Mouse (Mus musculus): ENCODE results near the gene Sirt1. TPM values are rescaled to one million over a fixed set of nuclear protein-coding genes. Genes with fewer than 3 reads are reported as not detected.
"Not testable (repeated sequence)": the region's sequence is repeated elsewhere in the genome, so short reads cannot be mapped to it uniquely, and the experiment has no call there.

Gene Sirt1
- polyA plus RNA-seq, 1 experiment, result 1.0 TPM

GRCm38 (mm10) chr10:63396963-63397362 is 15.5 kb upstream of the Sirt1 start:
- TF ChIP-seq FLI1 (IDR thresholded peaks at IDR 0.05; ENCODE audit: low read length) (no peak), GATA1 (IDR thresholded peaks at IDR 0.05; ENCODE audit: borderline replicate concordance, low read length) (no peak)
- Histone ChIP-seq H3K27me3 (replicated peaks) (no peaks in the 10 kb centered on the region), H3K4me3 (replicated peaks) (no peak overlapping the region), H3K36me3 (replicated peaks; ENCODE audit: low read length) (peaks cover 12% of the 10 kb centered on the region), H3K4me1 (no peaks in the 10 kb centered on the region), H3K9me3 (peaks cover 5% of the 10 kb centered on the region; the same call in 1 of the 2 replicates)

GRCm38 (mm10) chr10:63388948-63389347 is 7.4 kb upstream of the Sirt1 start:
- no peaks in the 10 kb centered on the region for H3K9me3 ChIP-seq
- TF ChIP-seq GATA1 (IDR thresholded peaks at IDR 0.05; ENCODE audit: borderline replicate concordance, low read length), result no peak
- no peak for TF ChIP-seq FLI1 (IDR thresholded peaks at IDR 0.05; ENCODE audit: low read length)
- H3K36me3 ChIP-seq (replicated peaks; ENCODE audit: low read length), result no peaks in the 10 kb centered on the region
- no peaks in the 10 kb centered on the region for H3K27me3 ChIP-seq (replicated peaks)
- peaks cover 7% of the 10 kb centered on the region for H3K4me1 ChIP-seq
- H3K4me3 ChIP-seq (replicated peaks), result no peak overlapping the region

DNA sequence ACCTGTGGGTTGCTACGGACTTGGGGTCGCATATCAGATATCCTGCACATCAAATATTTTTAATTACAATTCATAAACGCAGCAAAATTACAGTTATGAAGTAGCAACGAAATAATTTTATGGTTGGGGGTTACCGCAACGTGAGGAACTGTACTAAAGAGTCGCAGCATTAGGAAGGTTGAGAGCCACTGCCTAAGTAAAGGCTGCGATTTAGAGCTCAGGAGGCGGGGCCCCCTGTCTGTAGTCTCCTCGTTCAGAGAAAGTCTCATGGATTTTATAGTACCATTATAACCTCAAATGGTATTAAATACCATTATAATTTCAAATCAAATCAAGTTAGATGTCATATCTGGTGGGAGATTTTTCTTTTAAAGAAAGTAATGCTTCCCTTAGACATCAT is 5.5 kb upstream of the Sirt1 start:
- H3K27me3 ChIP-seq (replicated peaks), result no peaks in the 10 kb centered on the region

DNA sequence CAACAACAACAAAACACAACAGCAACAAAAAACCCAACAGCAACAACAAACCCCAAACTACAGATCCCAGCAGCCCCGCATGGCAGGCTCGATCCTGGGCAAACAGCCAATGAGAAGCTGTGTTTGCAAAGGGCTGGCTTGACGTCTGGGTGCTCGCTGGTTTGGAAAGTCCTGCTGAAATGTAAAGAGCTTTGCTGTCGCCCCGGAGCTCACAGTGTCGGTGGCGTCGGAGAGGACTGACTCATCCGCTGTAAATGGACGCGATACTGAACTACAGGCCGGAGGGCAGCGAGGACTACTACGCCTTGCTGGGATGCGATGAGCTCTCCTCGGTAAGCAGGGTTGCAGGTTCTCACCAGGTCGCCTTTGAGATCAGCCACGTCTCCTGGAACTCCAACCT is 4.9 kb upstream of the Sirt1 start:
- Histone ChIP-seq H3K36me3 (replicated peaks; ENCODE audit: low read length) (no peaks in the 10 kb centered on the region), H3K4me3 (replicated peaks) (peak overlapping the region; percentile 92), H3K4me1 (peaks cover 21% of the 10 kb centered on the region), H3K27me3 (replicated peaks) (peaks cover 2% of the 10 kb centered on the region), H3K9me3 (no peaks in the 10 kb centered on the region)
- TF ChIP-seq FLI1 (IDR thresholded peaks at IDR 0.05; ENCODE audit: low read length) (no peak), GATA1 (IDR thresholded peaks at IDR 0.05; ENCODE audit: borderline replicate concordance, low read length) (no peak)

More for the DNA sequence above, 5.5 kb upstream of the Sirt1 start:
- no peaks in the 10 kb centered on the region for H3K9me3 ChIP-seq
- TF ChIP-seq GATA1 (IDR thresholded peaks at IDR 0.05; ENCODE audit: borderline replicate concordance, low read length) (no peak), FLI1 (IDR thresholded peaks at IDR 0.05; ENCODE audit: low read length) (no peak)
- H3K36me3 ChIP-seq (replicated peaks; ENCODE audit: low read length), result no peaks in the 10 kb centered on the region
- H3K4me3 ChIP-seq (replicated peaks), result peak overlapping the region; percentile 92
- peaks cover 16% of the 10 kb centered on the region for H3K4me1 ChIP-seq

DNA sequence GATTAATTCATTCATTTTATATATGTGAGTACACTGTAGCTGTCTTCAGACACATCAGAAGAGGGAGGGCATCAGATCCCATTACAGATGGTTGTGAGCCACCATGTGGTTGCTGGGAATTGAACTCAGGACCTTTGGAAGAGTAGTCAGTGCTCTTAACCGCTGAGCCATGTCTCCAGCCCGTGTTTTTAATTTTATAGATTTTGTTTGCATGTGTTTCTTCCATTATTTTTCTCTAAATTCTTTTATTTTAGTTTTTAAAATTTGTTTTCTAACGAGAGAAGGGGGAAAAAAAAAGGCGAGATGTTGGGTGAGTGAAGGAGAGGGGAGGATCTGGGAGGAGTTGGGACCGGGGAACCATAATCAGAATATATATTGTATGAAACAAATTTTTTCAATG is 4.4 kb upstream of the Sirt1 start:
- H3K9me3 ChIP-seq; H3K36me3 ChIP-seq (replicated peaks; ENCODE audit: low read length); H3K27me3 ChIP-seq (replicated peaks): not testable (repeated sequence)
- Histone ChIP-seq H3K4me1 (peaks cover 24% of the 10 kb centered on the region), H3K4me3 (replicated peaks) (peak overlapping the region; percentile 92)

GRCm38 (mm10) chr10:63382372-63383279 is 1.1 kb upstream of the Sirt1 start, which contains the start of gene Dnajc12:
TSS of gene Dnajc12 (plus strand) at chr10:63382443.
- TF ChIP-seq FLI1 (IDR thresholded peaks at IDR 0.05; ENCODE audit: low read length) (no peak), GATA1 (IDR thresholded peaks at IDR 0.05; ENCODE audit: borderline replicate concordance, low read length) (no peak)
- Histone ChIP-seq H3K9me3 (no peaks in the 10 kb centered on the region), H3K4me1 (peaks cover 25% of the 10 kb centered on the region), H3K4me3 (replicated peaks) (peak within 1 kb of the TSS; percentile 92), H3K36me3 (replicated peaks; ENCODE audit: low read length) (no peaks in the 10 kb centered on the region), H3K27me3 (replicated peaks) (peaks cover 2% of the 10 kb centered on the region)

DNA sequence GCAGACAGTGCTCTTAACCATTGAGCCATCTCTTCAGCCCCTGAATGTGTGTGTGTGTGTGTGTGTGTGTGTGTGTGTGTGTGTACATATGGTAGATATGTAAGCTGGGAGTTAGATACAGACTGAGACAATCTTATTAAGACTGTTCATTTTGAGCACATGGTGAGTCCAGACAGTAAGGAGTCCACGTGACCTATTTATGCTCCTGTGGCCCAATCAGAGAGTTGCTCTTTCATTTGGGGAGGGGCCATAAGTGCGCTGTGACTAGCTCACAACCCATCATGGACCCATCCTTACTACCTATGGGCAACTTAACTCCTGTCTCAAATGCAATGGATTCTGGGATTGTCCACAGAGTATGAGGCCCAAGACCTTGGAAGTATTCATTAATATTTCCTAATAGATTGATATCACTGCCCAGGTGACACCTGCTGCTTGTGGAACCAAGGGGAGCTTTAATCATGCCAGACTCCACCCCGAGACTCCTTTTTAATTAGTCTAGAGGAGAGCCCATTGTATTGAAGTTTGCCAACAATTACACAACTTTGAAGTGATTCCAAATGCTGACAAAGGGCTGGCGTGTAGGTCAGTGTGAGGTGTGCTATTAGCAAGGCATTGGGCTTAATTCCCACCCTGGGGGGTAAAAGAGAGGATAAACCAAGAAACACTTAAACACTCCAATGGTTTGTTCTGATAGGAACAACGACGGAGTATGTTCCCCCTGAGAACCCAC is 2.4 kb downstream of the Sirt1 start:
- H3K4me1 ChIP-seq, result peaks cover 34% of the 10 kb centered on the region
- TF ChIP-seq FLI1 (IDR thresholded peaks at IDR 0.05; ENCODE audit: low read length) (no peak), GATA1 (IDR thresholded peaks at IDR 0.05; ENCODE audit: borderline replicate concordance, low read length) (no peak)
- H3K4me3 ChIP-seq (replicated peaks), result no peak overlapping the region
- H3K9me3 ChIP-seq, result no peaks in the 10 kb centered on the region
- H3K36me3 ChIP-seq (replicated peaks; ENCODE audit: low read length), result no peaks in the 10 kb centered on the region
- H3K27me3 ChIP-seq (replicated peaks), result peaks cover 2% of the 10 kb centered on the region

DNA sequence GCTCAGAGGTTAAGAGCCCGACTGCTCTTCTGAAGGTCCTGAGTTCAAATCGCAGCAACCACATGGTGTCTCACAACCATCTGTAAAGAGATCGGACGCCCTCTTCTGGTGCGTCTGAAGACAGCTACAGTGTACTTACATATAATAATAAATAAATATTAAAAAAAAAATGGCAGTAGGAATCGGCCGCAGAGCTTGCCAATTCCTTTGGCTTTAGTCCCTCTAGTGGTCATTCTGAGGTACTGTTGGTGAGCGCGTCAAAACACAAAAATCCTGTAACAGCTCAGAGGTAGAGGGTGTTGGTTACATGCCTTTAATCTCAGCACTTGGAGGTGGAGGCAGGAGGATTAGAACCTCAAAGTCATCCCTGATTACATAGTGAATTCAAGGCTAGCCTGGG is 4.0 kb downstream of the Sirt1 start:
- H3K36me3 ChIP-seq (replicated peaks; ENCODE audit: low read length), result no peaks in the 10 kb centered on the region
- H3K4me3 ChIP-seq (replicated peaks), result peak overlapping the region; percentile 17
- TF ChIP-seq GATA1 (IDR thresholded peaks at IDR 0.05; ENCODE audit: borderline replicate concordance, low read length), result no peak
- no peak for TF ChIP-seq FLI1 (IDR thresholded peaks at IDR 0.05; ENCODE audit: low read length)
- peaks cover 27% of the 10 kb centered on the region for H3K4me1 ChIP-seq
- peaks cover 2% of the 10 kb centered on the region for H3K27me3 ChIP-seq (replicated peaks)
- no peaks in the 10 kb centered on the region for H3K9me3 ChIP-seq

GRCm38 (mm10) chr10:63376303-63376702 is 5.2 kb downstream of the Sirt1 start:
- Histone ChIP-seq H3K27me3 (replicated peaks) (no peaks in the 10 kb centered on the region), H3K4me1 (peaks cover 18% of the 10 kb centered on the region), H3K4me3 (replicated peaks) (no peak overlapping the region), H3K36me3 (replicated peaks; ENCODE audit: low read length) (no peaks in the 10 kb centered on the region), H3K9me3 (no peaks in the 10 kb centered on the region)
- TF ChIP-seq FLI1 (IDR thresholded peaks at IDR 0.05; ENCODE audit: low read length) (no peak), GATA1 (IDR thresholded peaks at IDR 0.05; ENCODE audit: borderline replicate concordance, low read length) (no peak)

DNA sequence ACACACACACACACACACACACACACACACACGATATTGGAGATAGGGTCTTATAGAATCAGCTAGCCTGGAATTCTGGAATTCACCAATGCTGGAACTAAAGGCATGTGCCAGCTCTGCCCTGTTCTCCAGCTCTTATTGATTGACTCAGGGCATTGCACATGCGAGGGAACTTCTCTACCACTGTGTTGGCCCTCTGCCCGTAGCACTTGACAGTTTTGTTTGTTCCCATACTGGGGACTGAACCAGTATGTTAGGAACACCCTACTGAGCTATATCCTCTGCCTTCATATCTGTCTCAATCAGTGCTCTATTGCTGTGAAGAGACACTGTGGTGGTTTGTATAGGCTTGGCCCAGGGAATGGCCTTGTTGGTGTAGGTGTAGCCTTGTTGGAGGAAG is 13.5 kb downstream of the Sirt1 start:
- Histone ChIP-seq H3K36me3 (replicated peaks; ENCODE audit: low read length) (no peaks in the 10 kb centered on the region), H3K4me1 (no peaks in the 10 kb centered on the region), H3K9me3 (peaks cover 20% of the 10 kb centered on the region), H3K27me3 (replicated peaks) (peaks cover 1% of the 10 kb centered on the region), H3K4me3 (replicated peaks) (no peak overlapping the region)
- TF ChIP-seq FLI1 (IDR thresholded peaks at IDR 0.05; ENCODE audit: low read length) (no peak), GATA1 (IDR thresholded peaks at IDR 0.05; ENCODE audit: borderline replicate concordance, low read length) (no peak)
